Mouse (Mus musculus) CH12.LX (cell line): ENCODE results near the gene Srpr. TPM values are rescaled to one million over a fixed set of nuclear protein-coding genes. Genes with fewer than 3 reads are reported as not detected.

Experiments
- DNase-seq: peaks from one replicate; pipeline ENCODE4 v3.0.0-alpha.2; 2013; ENCODE audit errors: extremely low read depth
- H3K27ac ChIP-seq: 2 replicates; pipeline ENCODE4 v1.5.1; 2012; ENCODE audit warnings: low read depth, mild to moderate bottlenecking, control low read depth, moderate library complexity; ENCODE audit not compliant: insufficient read depth
- H3K27me3 ChIP-seq: replicated peaks from 2 replicates; pipeline ENCODE3; 2012; ENCODE audit warnings: inconsistent platforms
- H3K36me3 ChIP-seq, 2 experiments: replicated peaks in 1 of 2; 2 replicates each; pipeline versions ENCODE3 to v1.6.1; 2012; ENCODE audit warnings: inconsistent platforms in 1 of 2, low read length in 1 of 2, mild to moderate bottlenecking in 1 of 2, mixed read lengths in 1 of 2, moderate library complexity in 1 of 2; ENCODE audit not compliant: control insufficient read depth in 1 of 2, insufficient read depth in 1 of 2
- H3K4me1 ChIP-seq, 2 experiments: 2 replicates each; pipeline ENCODE4 v1.6.1; 2012; ENCODE audit warnings: inconsistent platforms in 1 of 2, moderate library complexity in 1 of 2; ENCODE audit not compliant: insufficient read depth in 2 of 2, control insufficient read depth in 1 of 2
- H3K4me2 ChIP-seq: 2 replicates; pipeline ENCODE4 v1.6.1; 2012; ENCODE audit warnings: low read depth, mild to moderate bottlenecking, control low read depth; ENCODE audit not compliant: poor library complexity, insufficient read depth, severe bottlenecking
- H3K4me3 ChIP-seq, 3 experiments: fragments of 150-350 bp in 1 of 3; sonication (generic) in 1 of 3; replicated peaks in 1 of 3; 2 replicates each; pipeline versions ENCODE3 to v1.5.1; 2011 to 2012; ENCODE audit warnings: low read depth in 2 of 3, low read length in 2 of 3, mild to moderate bottlenecking in 2 of 3, moderate library complexity in 2 of 3, control low read depth in 1 of 3, improper control_type of control experiment in 1 of 3, inconsistent platforms in 1 of 3, mixed read lengths in 1 of 3; ENCODE audit not compliant: poor library complexity in 1 of 3
- H3K79me2 ChIP-seq: replicated peaks from 2 replicates; pipeline ENCODE4 v1.6.1; 2012; ENCODE audit warnings: mild to moderate bottlenecking, moderate library complexity; ENCODE audit not compliant: control insufficient read depth, poor library complexity, insufficient read depth, severe bottlenecking; ENCODE audit errors: extremely low read depth
- H3K9ac ChIP-seq: 2 replicates; pipeline ENCODE4 v1.6.1; 2012; ENCODE audit warnings: low read depth, mild to moderate bottlenecking, control low read depth, moderate library complexity; ENCODE audit not compliant: insufficient read depth
- H3K9me3 ChIP-seq: replicated peaks from 2 replicates; pipeline ENCODE3; 2012; ENCODE audit warnings: low read length, inconsistent platforms, mixed read lengths
- BHLHE40 ChIP-seq: IDR thresholded peaks from 2 replicates; pipeline ENCODE4 v1.6.1; 2011; ENCODE audit warnings: mild to moderate bottlenecking, low read depth, low read length, improper control_type of control experiment
- CHD1 ChIP-seq: IDR thresholded peaks from 2 replicates; pipeline ENCODE4 v1.6.1; 2012; ENCODE audit warnings: low read depth, low read length, improper control_type of control experiment, inconsistent platforms
- CTCF ChIP-seq, 2 experiments: IDR thresholded peaks in 1 of 2; conservative IDR thresholded peaks in 1 of 2; 2 replicates each; pipeline ENCODE4 v1.5.1; 2011 to 2012; ENCODE audit warnings: low read depth in 2 of 2, low read length in 2 of 2, improper control_type of control experiment in 1 of 2, inconsistent platforms in 1 of 2, mild to moderate bottlenecking in 1 of 2, moderate library complexity in 1 of 2
- ELF1 ChIP-seq: IDR thresholded peaks from 2 replicates; pipeline ENCODE4 v1.6.1; 2014; ENCODE audit warnings: low read depth, mild to moderate bottlenecking, inconsistent platforms, low read length, improper control_type of control experiment
- EP300 ChIP-seq: IDR thresholded peaks from 2 replicates; pipeline ENCODE4 v1.6.1; 2011; ENCODE audit warnings: low read length, improper control_type of control experiment
- HCFC1 ChIP-seq: IDR thresholded peaks from 2 replicates; pipeline ENCODE4 v1.6.1; 2012; ENCODE audit warnings: low read depth, mild to moderate bottlenecking, inconsistent platforms, low read length, improper control_type of control experiment
- IRF4 ChIP-seq: IDR thresholded peaks from 2 replicates; pipeline ENCODE4 v1.6.1; 2014; ENCODE audit warnings: low read depth, mild to moderate bottlenecking, inconsistent platforms, low read length, improper control_type of control experiment
- JUN ChIP-seq: IDR thresholded peaks from 2 replicates; pipeline ENCODE4 v1.6.1; 2011; ENCODE audit warnings: low read depth, mild to moderate bottlenecking, low read length, improper control_type of control experiment, moderate library complexity; ENCODE audit not compliant: insufficient read depth
- JUND ChIP-seq: conservative IDR thresholded peaks from 2 replicates; pipeline ENCODE4 v1.6.1; 2011; ENCODE audit warnings: low read depth, low read length, improper control_type of control experiment
- MAFK ChIP-seq: IDR thresholded peaks from 2 replicates; pipeline ENCODE4 v1.6.1; 2011; ENCODE audit warnings: low read length, improper control_type of control experiment; ENCODE audit not compliant: insufficient replicate concordance
- MAX ChIP-seq: IDR thresholded peaks from 2 replicates; pipeline ENCODE4 v1.6.1; 2011; ENCODE audit warnings: low read length, improper control_type of control experiment
- NRF1 ChIP-seq: IDR thresholded peaks from 2 replicates; pipeline ENCODE4 v1.6.1; 2014; ENCODE audit warnings: low read depth, mild to moderate bottlenecking, inconsistent platforms, low read length, improper control_type of control experiment, moderate library complexity
- SIN3A ChIP-seq: IDR thresholded peaks from 2 replicates; pipeline ENCODE4 v1.6.1; 2012; ENCODE audit warnings: low read length, improper control_type of control experiment, inconsistent platforms
- USF1 ChIP-seq: IDR thresholded peaks from 2 replicates; pipeline ENCODE4 v1.6.1; 2014; ENCODE audit warnings: low read depth, mild to moderate bottlenecking, inconsistent platforms, low read length, improper control_type of control experiment
- ZC3H11A ChIP-seq: IDR thresholded peaks from 2 replicates; pipeline ENCODE4 v1.6.1; 2012; ENCODE audit warnings: low read depth, mild to moderate bottlenecking, inconsistent platforms, low read length, improper control_type of control experiment
- ZMIZ1 ChIP-seq: IDR thresholded peaks from 2 replicates; pipeline ENCODE4 v1.6.1; 2012; ENCODE audit warnings: low read depth, mild to moderate bottlenecking, inconsistent platforms, low read length, improper control_type of control experiment
- dilution Hi-C: fragments of 300-500 bp; cut with MboI; formaldehyde crosslinking; loops from 2 replicates; pipeline ENCODE4 v1.14.3; 2020; ENCODE audit warnings: low sequenced_read_pairs; ENCODE audit not compliant: extremely low pct_unique_long_range_greater_than_20kb, extremely low pct_ligation_motif_present
- in situ Hi-C: fragments of 300-500 bp; cut with MboI; formaldehyde crosslinking; loops from 3 replicates; pipeline ENCODE4 v1.14.3; 2019; ENCODE audit warnings: low sequenced_read_pairs, low pct_ligation_motif_present, low pct_unique_long_range_greater_than_20kb, mixed read lengths
- polyA plus RNA-seq: library from polyadenylated mRNA; unstranded; fragments of >175 nt; gene quantifications from 2 replicates; pipeline ENCODE4 v1.2.1, GENCODE M21; 2012; ENCODE audit warnings: low read depth; ENCODE audit not compliant: insufficient read length
- total RNA-seq, 2 experiments: library from RNA; depleted of rRNA; stranded (reverse); fragments of 300-350 nt in 1 of 2; fragments of >200 nt in 1 of 2; gene quantifications; 2 replicates each; pipeline ENCODE4 v1.2.3; 2012 to 2014

The Srpr gene
- total and polyA plus RNA-seq, 3 experiments, result 38.2 to 95.0 (median 40.1) TPM

- Histone ChIP-seq H3K79me2 (peaks cover 20% of the 10 kb centered on the region), H3K27ac (peak overlapping the region; percentile 82), H3K9me3 (no peaks in the 10 kb centered on the region), H3K27me3 (no peaks in the 10 kb centered on the region), H3K4me3 (peak overlapping the region; percentile 70 to 86 (median 77)), H3K4me2 (peak overlapping the region; percentile 35), H3K4me1 (peaks cover 0 to 43% of the 10 kb centered on the region in 2 experiments; a peak in 2 of 4 replicates), H3K36me3 (peaks cover 0 to 30% of the 10 kb centered on the region in 2 experiments), H3K9ac (peak overlapping the region; percentile 83)
- in situ Hi-C loops, result no loop called here
- DNase-seq, result peak; percentile 53
- no peak for TF ChIP-seq HCFC1
- TF ChIP-seq ZMIZ1, result peak; percentile 7; the same call in 1 of the 2 replicates
- TF ChIP-seq EP300, result peak; percentile 53; the same call in 1 of the 2 replicates
- no peak for TF ChIP-seq BHLHE40
- TF ChIP-seq CHD1, result 0 out of 2 replicates have a peak, but pooled peaks have one; percentile 36
- no peak for TF ChIP-seq ELF1
- TF ChIP-seq MAX, result no peak
- no peak for TF ChIP-seq NRF1
- TF ChIP-seq IRF4, result 0 out of 2 replicates have a peak, but pooled peaks have one; percentile 11
- no peak for TF ChIP-seq ZC3H11A
- no peak for TF ChIP-seq MAFK
- 0 out of 2 replicates have a peak, but pooled peaks have one; percentile 10 for TF ChIP-seq JUND
- no peak for TF ChIP-seq USF1
- TF ChIP-seq JUN, result no peak
- TF ChIP-seq SIN3A, result peak; percentile 8
- dilution Hi-C loops, result no loop called here
These were observed 817 bp upstream of the Srpr start for GRCm38 (mm10) chr9:35198945-35199771.

- Histone ChIP-seq H3K4me1 (peaks cover 0 to 40% of the 10 kb centered on the region in 2 experiments; a peak in 2 of 4 replicates), H3K79me2 (peaks cover 19% of the 10 kb centered on the region), H3K27me3 (no peaks in the 10 kb centered on the region), H3K4me2 (peak overlapping the region; percentile 91), H3K27ac (no peak overlapping the region), H3K36me3 (peaks cover 14 to 41% of the 10 kb centered on the region in 2 experiments), H3K9me3 (no peaks in the 10 kb centered on the region), H3K9ac (peak overlapping the region; percentile 83), H3K4me3 (peak overlapping the region; percentile 77 to 86 (median 80))
- TF ChIP-seq MAFK, result no peak
- peak in 1 of 2 experiments; percentile 15; a peak in 1 of 4 replicates for TF ChIP-seq CTCF (conservative IDR thresholded peaks at IDR 0.05 in 1 of 2, IDR thresholded peaks at IDR 0.05 in 1 of 2; ENCODE audit: low read depth in 2 of 2, low read length in 2 of 2)
- no peak for DNase-seq
- in situ Hi-C loops (loop anchor here (10.0 kb wide), 1 partner anchor 344 kb away; no protein-coding TSS in a partner anchor), dilution Hi-C loops (no loop called here)
These were observed 620 bp downstream of the Srpr start for GRCm38 (mm10) chr9:35200529-35201060.
